Mouse (Mus musculus) kidney, adult 10 weeks (tissue): Measurements from ENCODE around the gene Mixl1. TPM values are rescaled to one million over a fixed set of nuclear protein-coding genes. Genes with fewer than 3 reads are reported as not detected.

Experiments
- polyA plus RNA-seq: library from polyadenylated mRNA; stranded (reverse); fragments of 350-450 nt; fragmentation: Illumina TruSeq; extraction: RNeasy Lipid Tissue Mini Kit (QIAGEN cat#74804); gene quantifications from one replicate; pipeline ENCODE4 v1.2.3, GENCODE M21; 2014; ENCODE audit warnings: low read depth, low replicate concordance

Gene Mixl1
- polyA plus RNA-seq = not detected

DNA sequence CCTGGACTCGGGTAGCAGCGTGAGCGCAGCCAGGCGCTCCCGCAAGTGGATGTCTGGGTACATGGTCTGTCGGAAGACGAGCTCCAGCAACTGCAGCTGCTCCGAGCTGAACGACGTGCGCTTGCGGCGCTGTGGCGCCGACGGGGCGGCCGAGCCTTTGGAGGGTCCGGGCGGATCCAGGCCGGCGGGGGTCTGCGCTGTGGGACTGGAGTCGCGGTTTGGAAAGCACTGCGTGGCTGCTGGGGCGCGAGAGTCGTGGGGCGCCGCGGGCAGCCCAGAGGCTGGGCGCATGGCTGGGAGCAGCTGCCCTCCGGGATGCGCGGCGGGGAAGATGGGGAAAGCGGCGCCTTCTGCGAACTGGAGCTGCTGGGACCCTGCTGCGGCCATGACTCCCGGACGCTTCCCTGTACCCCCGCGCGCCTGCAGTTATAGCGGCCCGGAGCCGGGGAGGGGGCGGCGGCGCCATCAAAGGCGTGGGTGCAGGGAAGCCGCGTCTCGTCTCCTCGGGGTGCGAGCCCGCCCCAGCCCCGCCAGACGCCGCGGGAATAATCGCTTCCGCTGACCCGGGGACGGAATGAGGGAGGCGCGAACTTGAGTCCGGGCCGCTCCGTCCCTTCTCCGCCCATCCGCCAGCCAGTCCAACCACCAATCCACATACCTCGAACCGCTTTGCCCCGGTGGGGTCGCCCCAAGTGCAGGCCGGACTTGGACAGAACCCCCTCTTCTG lies at the start of gene Mixl1:
Mixl1 (minus strand) TSS at position 409 of the 727 bp plus-strand sequence.

DNA sequence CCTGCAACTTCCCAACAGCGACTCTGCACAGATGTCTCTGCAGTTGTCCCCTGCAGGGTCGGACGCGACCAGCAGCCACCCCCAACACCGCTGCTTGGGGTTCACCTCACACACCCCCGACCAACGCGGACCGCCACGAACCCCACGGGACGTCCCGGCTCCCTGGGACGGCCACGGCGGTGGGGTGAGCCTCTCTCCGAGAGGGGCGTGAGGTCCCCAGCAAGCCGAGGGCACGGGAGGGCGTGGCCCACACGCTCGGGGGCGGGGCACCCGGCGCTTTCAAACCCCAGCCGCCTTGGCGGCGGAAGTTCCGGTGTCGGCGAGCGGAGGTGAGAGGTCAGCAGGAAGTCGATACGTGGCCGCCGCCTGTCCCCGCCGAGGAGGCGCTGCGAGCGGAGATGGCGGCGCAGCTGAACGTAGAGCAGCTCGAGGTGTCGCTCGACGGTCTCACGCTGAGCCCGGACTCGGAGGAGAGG lies 28.9 kb upstream of the Mixl1 start, which contains the start of gene Acbd3:
Acbd3 (plus strand) TSS at position 340 of the 476 bp plus-strand sequence.

Other genes with a start within 250 kb of the Mixl1 start
- 0.08 TPM for gene Stum, start 213.5 kb downstream of the Mixl1 start, polyA plus RNA-seq
- gene Parp1, start 128.1 kb downstream of the Mixl1 start, polyA plus RNA-seq = 13.2 TPM
- gene Lin9, start 55.9 kb downstream of the Mixl1 start, polyA plus RNA-seq = 8.6 TPM
- 48.2 TPM for gene Acbd3, start 29.0 kb upstream of the Mixl1 start, polyA plus RNA-seq
- 991 TPM for gene H3f3a, start 116.9 kb upstream of the Mixl1 start, polyA plus RNA-seq
- 14.3 TPM for gene Sde2, start 154.1 kb upstream of the Mixl1 start, polyA plus RNA-seq
- gene Lefty2, start 196.1 kb upstream of the Mixl1 start, polyA plus RNA-seq = not detected
- gene Pycr2, start 207.3 kb upstream of the Mixl1 start, polyA plus RNA-seq = 2.0 TPM
- gene Lefty1, start 238.0 kb upstream of the Mixl1 start, polyA plus RNA-seq = 0.36 TPM
- gene Tmem63a, start 245.3 kb upstream of the Mixl1 start, polyA plus RNA-seq = 1.7 TPM